Mouse (Mus musculus) neural tube, postnatal 0 days (tissue): Measurements from ENCODE around the gene Masp1. TPM values are rescaled to one million over a fixed set of nuclear protein-coding genes. Genes with fewer than 3 reads are reported as not detected.

Source experiments
- polyA plus RNA-seq: library from polyadenylated mRNA; unstranded; fragments of >200 nt; fragmentation: Nextera tagmentation; extraction: Ambion mirVana; gene quantifications from 2 replicates; pipeline ENCODE4 v1.2.1, GENCODE M21; 2015

Gene Masp1
- 18.8 and 21.5 TPM in 2 replicates for polyA plus RNA-seq

GRCm38 (mm10) chr16:23520235-23520871 is at the start of gene Masp1, which contains the start of gene Rtp4:
TSS of gene Masp1 (minus strand) at chr16:23520815.
TSS of gene Rtp4 (plus strand) at chr16:23520291.

GRCm38 (mm10) chr16:23428647-23429319 is 91.8 kb downstream of the Masp1 start, which contains the start of gene Rtp1:
TSS of gene Rtp1 (plus strand) at chr16:23429133.

Other genes starting within 250 kb of the Masp1 start
- 0.06 and 0.10 TPM in 2 replicates for gene Rtp1, start 91.7 kb downstream of the Masp1 start, polyA plus RNA-seq
- gene Rtp4, start 524 bp downstream of the Masp1 start, polyA plus RNA-seq, result 12.6 and 14.6 TPM in 2 replicates